Mouse (Mus musculus) central nervous system, embryonic 18 days (tissue): ENCODE measurements around the gene Eif2s1. TPM values are rescaled to one million over a fixed set of nuclear protein-coding genes. Genes with fewer than 3 reads are reported as not detected.

Experiments
- polyA plus RNA-seq: library from polyadenylated mRNA; depleted of rRNA; stranded (reverse); fragments of >200 nt; gene quantifications from 2 replicates; pipeline ENCODE4 v1.2.3, GENCODE M21; 2012; rRNA removed

Eif2s1 gene
- polyA plus RNA-seq = 46.4 and 53.1 TPM in 2 replicates

GRCm38 (mm10) chr12:78861496-78862253 lies at the start of gene Eif2s1, which contains the start of gene Atp6v1d:
Gene Eif2s1 (plus strand): TSS chr12:78861819.
Gene Atp6v1d (minus strand): TSS chr12:78861638.

GRCm38 (mm10) chr12:78906707-78907162 lies 45.1 kb downstream of the Eif2s1 start, which contains the start of gene Plek2:
Gene Plek2 (minus strand): TSS chr12:78906964.

Other genes with a start within 250 kb of the Eif2s1 start
- gene Fam71d, start 170.3 kb upstream of the Eif2s1 start, polyA plus RNA-seq = 0.44 and 0.64 TPM in 2 replicates
- gene Mpp5, start 112.9 kb upstream of the Eif2s1 start, polyA plus RNA-seq = 6.1 and 7.2 TPM in 2 replicates
- gene Atp6v1d, start 181 bp upstream of the Eif2s1 start, polyA plus RNA-seq = 86.9 and 94.2 TPM in 2 replicates
- 1.6 and 1.8 TPM in 2 replicates for gene Plek2, start 45.1 kb downstream of the Eif2s1 start, polyA plus RNA-seq
- gene Tmem229b, start 145.8 kb downstream of the Eif2s1 start, polyA plus RNA-seq = 76.5 and 80.4 TPM in 2 replicates
- 4.4 and 4.6 TPM in 2 replicates for gene Plekhh1, start 167.3 kb downstream of the Eif2s1 start, polyA plus RNA-seq
- gene Pigh, start 227.8 kb downstream of the Eif2s1 start, polyA plus RNA-seq = 14.0 and 15.4 TPM in 2 replicates